Mouse (Mus musculus) hindbrain, embryonic 11.5 days (tissue): ENCODE data around the gene Rbm4b. TPM values are rescaled to one million over a fixed set of nuclear protein-coding genes. Genes with fewer than 3 reads are reported as not detected.
"Not testable (repeated sequence)": the region's sequence is repeated elsewhere in the genome, so short reads cannot be mapped to it uniquely, and the experiment has no call there.

ENCODE experiments used
- ATAC-seq: fragments of 200-750 bp; cut with Nextera tagmentation; 2 replicates; pipeline ENCODE4 v1.8.0; 2017; ENCODE audit warnings: mild to moderate bottlenecking, moderate TSS enrichment, moderate library complexity; ENCODE audit not compliant: low FRiP score
- DNase-seq: peaks from one replicate; pipeline ENCODE4 v3.0.0-alpha.2; 2015; ENCODE audit warnings: low spot score
- H3K27ac ChIP-seq: fragments of 300-500 bp; sonication (generic); 2 replicates; pipeline ENCODE4 v1.5.1; 2014; ENCODE audit warnings: mild to moderate bottlenecking, low read depth, low read length
- H3K27me3 ChIP-seq: fragments of 300-500 bp; sonication (generic); 2 replicates; pipeline ENCODE4 v1.6.1; 2014; ENCODE audit warnings: mild to moderate bottlenecking, low read length, moderate library complexity, mixed read lengths; ENCODE audit not compliant: control insufficient read depth, insufficient read depth
- H3K36me3 ChIP-seq: fragments of 300-500 bp; sonication (generic); 2 replicates; pipeline ENCODE4 v1.6.1; 2014; ENCODE audit warnings: mild to moderate bottlenecking, low read length, moderate library complexity, mixed read lengths; ENCODE audit not compliant: control insufficient read depth, insufficient read depth
- H3K4me1 ChIP-seq: fragments of 300-500 bp; sonication (generic); replicated peaks from 2 replicates; pipeline ENCODE4 v1.6.1; 2014; ENCODE audit warnings: low read length, mixed read lengths; ENCODE audit not compliant: control insufficient read depth, insufficient read depth
- H3K4me2 ChIP-seq: fragments of 300-500 bp; sonication (generic); replicated peaks from 2 replicates; pipeline ENCODE4 v1.6.1; 2014; ENCODE audit warnings: mild to moderate bottlenecking, low read depth, low read length
- H3K4me3 ChIP-seq: fragments of 300-500 bp; sonication (generic); 2 replicates; pipeline ENCODE4 v1.5.1; 2014; ENCODE audit warnings: low read depth, low read length
- H3K9ac ChIP-seq: fragments of 300-500 bp; sonication (generic); 2 replicates; pipeline ENCODE4 v1.6.1; 2014; ENCODE audit warnings: low read depth, low read length
- H3K9me3 ChIP-seq: fragments of 300-500 bp; sonication (generic); 2 replicates; pipeline ENCODE4 v1.6.1; 2016; ENCODE audit warnings: low read length; ENCODE audit not compliant: control insufficient read depth
- WGBS: fragments of 180-500 bp; shearing (Covaris S2); extraction: QIAGEN DNeasy Blood & Tissue Kit; methylation state at CpG from one replicate; pipeline ENCODE4 v1.1.7; 2014; 5-methylcytosine and 5-hydroxymethylcytosine counted together
- polyA plus RNA-seq: library from polyadenylated mRNA; unstranded; fragments of >200 nt; fragmentation: Nextera tagmentation; extraction: Ambion mirVana; gene quantifications from 2 replicates; pipeline ENCODE4 v1.2.1, GENCODE M21; 2014

Gene Rbm4b
- polyA plus RNA-seq, 1 experiment from 2014 or later = 154 TPM

DNA sequence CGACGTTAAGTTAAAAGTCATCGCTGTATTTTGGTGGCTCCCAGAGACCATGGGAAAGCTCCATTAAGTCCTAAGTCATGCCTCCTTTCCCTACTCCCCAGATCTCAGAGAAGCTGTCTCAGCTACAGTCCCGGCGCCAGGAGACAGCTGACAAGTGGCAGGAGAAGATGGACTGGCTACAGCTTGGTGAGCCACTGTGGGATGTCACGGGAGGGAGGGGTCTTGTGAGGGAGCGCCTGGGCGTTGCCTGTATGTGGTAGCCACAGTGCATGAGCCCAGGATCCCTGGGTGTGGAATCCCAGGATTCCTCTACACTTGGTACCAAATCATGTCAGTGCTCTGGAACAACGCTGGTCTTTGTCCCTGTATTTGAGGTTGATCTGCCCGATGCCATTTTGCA is 7.8 kb upstream of the Rbm4b start:
- H3K27ac ChIP-seq = no peak overlapping the region
- no peak overlapping the region for H3K4me3 ChIP-seq
- ATAC-seq = no peak
- H3K9ac ChIP-seq = no peak overlapping the region
- no peak for DNase-seq
- H3K4me2 ChIP-seq = no peak overlapping the region
- 86% methylated on average over 10 of the region's 10 CpGs for WGBS
- H3K9me3 ChIP-seq = no peaks in the 10 kb centered on the region
- H3K36me3 ChIP-seq = peaks cover 8% of the 10 kb centered on the region
- H3K27me3 ChIP-seq = no peaks in the 10 kb centered on the region
- no peaks in the 10 kb centered on the region for H3K4me1 ChIP-seq

DNA sequence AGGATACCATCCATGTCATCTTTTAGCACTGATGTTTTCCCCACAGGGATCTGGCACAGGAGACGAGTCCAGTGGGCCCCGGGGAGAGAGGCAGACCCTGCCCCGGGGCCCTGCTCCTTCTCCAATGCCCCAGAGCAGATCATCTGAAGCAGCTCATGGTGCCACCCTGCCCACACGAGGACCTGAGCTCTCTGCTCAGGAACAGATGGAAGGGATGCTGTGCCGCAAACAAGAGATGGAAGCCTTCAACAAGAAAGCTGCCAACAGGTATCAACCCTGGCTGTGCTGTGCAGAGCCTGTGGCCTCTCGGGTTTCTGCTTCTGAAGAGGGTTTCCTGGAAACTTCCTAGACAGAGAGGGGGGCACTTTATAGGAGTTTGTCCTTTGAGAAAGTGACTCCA is 6.3 kb upstream of the Rbm4b start:
- Histone ChIP-seq H3K4me2 (no peak overlapping the region), H3K27ac (no peak overlapping the region), H3K4me1 (no peaks in the 10 kb centered on the region), H3K9me3 (no peaks in the 10 kb centered on the region), H3K9ac (no peak overlapping the region), H3K4me3 (no peak overlapping the region), H3K27me3 (no peaks in the 10 kb centered on the region), H3K36me3 (peaks cover 8% of the 10 kb centered on the region; the same call in 1 of the 2 replicates)
- 88% methylated on average over 6 of the region's 6 CpGs for WGBS
- no peak for ATAC-seq
- DNase-seq = no peak

DNA sequence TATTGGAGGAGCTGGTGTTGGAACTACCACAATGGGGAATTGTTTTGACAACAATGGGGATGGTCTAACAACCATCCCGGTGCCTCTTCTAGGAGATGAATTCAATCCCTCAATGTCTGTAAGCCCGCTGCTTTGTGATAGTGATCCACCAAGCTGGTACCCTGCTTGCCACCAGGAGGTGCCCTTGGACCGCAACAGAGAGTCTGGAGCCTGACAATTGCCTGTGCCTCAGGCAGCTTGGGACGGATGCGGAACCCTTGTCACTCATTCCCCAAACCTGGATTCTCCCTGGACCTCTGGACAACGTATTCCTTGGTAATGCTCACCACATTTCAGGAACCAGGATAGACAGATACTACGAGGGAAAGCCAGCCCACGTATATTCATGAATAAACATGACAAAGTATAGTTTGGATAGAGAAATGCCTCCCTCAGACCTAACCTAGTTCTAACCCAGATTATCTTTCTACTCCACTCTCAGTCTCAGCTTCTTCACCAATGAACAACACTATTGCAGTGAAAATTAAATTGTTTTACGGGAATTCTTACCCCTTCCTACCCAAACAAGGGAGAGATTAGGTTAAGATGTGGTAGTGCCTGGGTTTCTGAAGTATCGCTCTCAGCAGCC is 618 bp upstream of the Rbm4b start:
- Histone ChIP-seq H3K27me3 (no peaks in the 10 kb centered on the region), H3K27ac (peak overlapping the region; percentile 97), H3K36me3 (no peaks in the 10 kb centered on the region), H3K4me1 (peaks cover 3% of the 10 kb centered on the region; the same call in 1 of the 2 replicates), H3K9me3 (no peaks in the 10 kb centered on the region), H3K4me3 (peak overlapping the region; percentile 68), H3K4me2 (peak overlapping the region; percentile 62), H3K9ac (peak overlapping the region; percentile 64)
- DNase-seq (peak; percentile 92), ATAC-seq (peak; percentile 83)
- WGBS = under 1% methylated on average over 10 of the region's 10 CpGs

DNA sequence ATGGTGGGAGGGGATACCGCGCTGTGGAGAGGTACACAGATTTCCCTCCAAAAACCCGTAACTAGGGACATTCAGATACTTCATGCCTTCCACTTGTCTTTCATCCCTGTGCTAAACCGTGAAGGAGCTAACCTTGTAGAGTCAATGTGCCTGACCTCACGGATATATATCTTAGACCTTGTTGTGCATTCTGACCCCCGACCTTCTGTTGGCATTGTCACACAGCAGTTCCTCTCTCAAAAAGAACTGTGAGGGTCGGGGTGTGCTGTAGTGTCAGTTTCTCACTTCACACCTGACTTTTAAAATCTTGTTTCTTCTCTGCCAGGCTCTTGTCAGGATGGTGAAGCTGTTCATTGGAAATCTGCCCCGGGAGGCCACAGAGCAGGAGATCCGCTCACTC is 624 bp downstream of the Rbm4b start:
- H3K4me3 ChIP-seq = peak overlapping the region; percentile 68
- 10% methylated on average over 9 of the region's 9 CpGs for WGBS
- no peak for ATAC-seq

DNA sequence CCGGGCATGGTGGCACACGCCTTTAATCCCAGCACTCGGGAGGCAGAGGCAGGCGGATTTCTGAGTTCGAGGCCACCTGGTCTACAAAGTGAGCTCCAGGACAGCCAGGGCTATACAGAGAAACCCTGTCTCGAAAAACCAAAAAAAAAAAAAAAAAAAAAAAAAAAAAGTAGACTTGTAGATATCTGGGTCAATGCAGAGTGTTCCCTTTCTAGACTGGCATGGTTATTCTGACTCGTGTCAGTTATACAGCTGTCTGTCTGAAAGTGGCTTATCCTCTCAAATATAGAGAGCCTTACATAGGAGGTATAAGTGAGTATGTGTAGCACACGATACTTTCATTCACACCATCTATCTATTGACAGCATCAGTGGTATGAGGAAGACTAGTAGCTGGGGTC is 4.2 kb downstream of the Rbm4b start:
- not testable (repeated sequence) for H3K4me2 ChIP-seq, H3K4me3 ChIP-seq, DNase-seq, H3K4me1 ChIP-seq, ATAC-seq, H3K9ac ChIP-seq, H3K27ac ChIP-seq, H3K27me3 ChIP-seq, H3K9me3 ChIP-seq, H3K36me3 ChIP-seq
- 94% methylated on average over 8 of the region's 8 CpGs for WGBS

More for the DNA sequence above, 624 bp downstream of the Rbm4b start:
- Histone ChIP-seq H3K4me1 (peaks cover 3% of the 10 kb centered on the region; the same call in 1 of the 2 replicates), H3K36me3 (peaks cover 2% of the 10 kb centered on the region; the same call in 1 of the 2 replicates), H3K9me3 (no peaks in the 10 kb centered on the region), H3K27me3 (no peaks in the 10 kb centered on the region), H3K9ac (peak overlapping the region; percentile 86), H3K27ac (peak overlapping the region; percentile 97), H3K4me2 (peak overlapping the region; percentile 67)
- DNase-seq = no peak

DNA sequence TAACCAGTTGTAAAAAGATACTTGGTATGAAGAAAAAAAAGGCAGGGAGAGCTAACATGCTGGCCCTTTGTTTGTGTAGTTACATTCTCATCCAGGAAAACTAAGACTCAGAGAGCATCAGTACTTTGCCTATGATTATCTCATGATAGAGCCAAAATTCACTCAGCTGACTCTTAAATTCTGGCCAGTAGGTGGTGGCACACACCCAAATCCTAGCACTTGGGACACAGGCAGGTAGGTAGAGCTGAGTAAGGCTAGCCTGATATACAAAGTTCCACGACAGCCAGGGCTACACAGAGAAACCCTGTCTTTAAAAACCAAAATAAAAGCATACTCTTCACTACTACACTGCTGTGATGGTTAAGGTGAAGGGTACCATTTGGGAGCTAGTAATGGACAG is 6.6 kb downstream of the Rbm4b start:
- Histone ChIP-seq H3K27me3 (no peaks in the 10 kb centered on the region), H3K4me3 (no peak overlapping the region), H3K36me3 (peaks cover 3% of the 10 kb centered on the region; the same call in 1 of the 2 replicates), H3K9me3 (no peaks in the 10 kb centered on the region), H3K27ac (no peak overlapping the region), H3K4me2 (no peak overlapping the region), H3K4me1 (no peaks in the 10 kb centered on the region), H3K9ac (no peak overlapping the region)
- ATAC-seq (no peak), DNase-seq (no peak)
- 76% methylated on average over 1 of the region's 1 CpGs for WGBS

- DNase-seq (no peak), ATAC-seq (no peak)
- no peaks in the 10 kb centered on the region for H3K36me3 ChIP-seq
- H3K4me2 ChIP-seq = no peak overlapping the region
- WGBS = 90% methylated on average over 8 of the region's 12 CpGs
- no peaks in the 10 kb centered on the region for H3K27me3 ChIP-seq
- H3K9ac ChIP-seq = no peak overlapping the region
- H3K4me3 ChIP-seq = no peak overlapping the region
- no peak overlapping the region for H3K27ac ChIP-seq
- no peaks in the 10 kb centered on the region for H3K9me3 ChIP-seq
- H3K4me1 ChIP-seq = no peaks in the 10 kb centered on the region
Observed at GRCm38 (mm10) chr19:4767507-4768148, 11.3 kb downstream of the Rbm4b start.

- ATAC-seq (no peak), DNase-seq (no peak)
- H3K9me3 ChIP-seq = no peaks in the 10 kb centered on the region
- H3K9ac ChIP-seq = no peak overlapping the region
- no peak overlapping the region for H3K4me2 ChIP-seq
- H3K4me1 ChIP-seq = no peaks in the 10 kb centered on the region
- no peak overlapping the region for H3K4me3 ChIP-seq
- no peaks in the 10 kb centered on the region for H3K27me3 ChIP-seq
- no peaks in the 10 kb centered on the region for H3K36me3 ChIP-seq
- WGBS = 84% methylated on average over 3 of the region's 3 CpGs
- no peak overlapping the region for H3K27ac ChIP-seq
Observed at GRCm38 (mm10) chr19:4772785-4773184, 16.5 kb downstream of the Rbm4b start.

DNA sequence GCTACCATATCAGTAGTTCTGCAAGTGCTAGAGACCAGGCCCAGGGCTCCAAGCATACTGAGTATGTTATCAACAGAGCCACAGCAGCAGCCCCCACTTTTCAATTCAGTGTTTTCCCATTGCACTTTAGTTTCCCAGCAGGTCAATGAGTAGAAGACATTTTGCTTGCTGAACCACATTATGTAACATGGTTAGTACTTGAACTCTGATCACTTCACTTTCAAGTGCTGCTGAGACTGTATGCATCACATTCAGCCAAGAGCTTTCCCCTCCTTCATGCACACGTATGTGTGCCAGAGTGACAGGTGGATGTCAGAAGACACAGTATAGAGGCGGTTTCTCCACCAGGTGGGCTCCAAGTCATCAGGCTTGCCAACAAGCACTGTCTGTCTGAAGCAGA is 26.6 kb downstream of the Rbm4b start:
- H3K27me3 ChIP-seq = no peaks in the 10 kb centered on the region
- H3K9ac ChIP-seq = no peak overlapping the region
- peaks cover 10% of the 10 kb centered on the region for H3K36me3 ChIP-seq
- no peaks in the 10 kb centered on the region for H3K9me3 ChIP-seq
- 92% methylated on average over 2 of the region's 2 CpGs for WGBS
- H3K4me2 ChIP-seq = no peak overlapping the region
- no peak for DNase-seq
- no peak overlapping the region for H3K27ac ChIP-seq
- no peak overlapping the region for H3K4me3 ChIP-seq
- ATAC-seq = no peak
- no peaks in the 10 kb centered on the region for H3K4me1 ChIP-seq
